ENCODE assay signal across 8 mouse cellular contexts in the genomic region with DNA sequence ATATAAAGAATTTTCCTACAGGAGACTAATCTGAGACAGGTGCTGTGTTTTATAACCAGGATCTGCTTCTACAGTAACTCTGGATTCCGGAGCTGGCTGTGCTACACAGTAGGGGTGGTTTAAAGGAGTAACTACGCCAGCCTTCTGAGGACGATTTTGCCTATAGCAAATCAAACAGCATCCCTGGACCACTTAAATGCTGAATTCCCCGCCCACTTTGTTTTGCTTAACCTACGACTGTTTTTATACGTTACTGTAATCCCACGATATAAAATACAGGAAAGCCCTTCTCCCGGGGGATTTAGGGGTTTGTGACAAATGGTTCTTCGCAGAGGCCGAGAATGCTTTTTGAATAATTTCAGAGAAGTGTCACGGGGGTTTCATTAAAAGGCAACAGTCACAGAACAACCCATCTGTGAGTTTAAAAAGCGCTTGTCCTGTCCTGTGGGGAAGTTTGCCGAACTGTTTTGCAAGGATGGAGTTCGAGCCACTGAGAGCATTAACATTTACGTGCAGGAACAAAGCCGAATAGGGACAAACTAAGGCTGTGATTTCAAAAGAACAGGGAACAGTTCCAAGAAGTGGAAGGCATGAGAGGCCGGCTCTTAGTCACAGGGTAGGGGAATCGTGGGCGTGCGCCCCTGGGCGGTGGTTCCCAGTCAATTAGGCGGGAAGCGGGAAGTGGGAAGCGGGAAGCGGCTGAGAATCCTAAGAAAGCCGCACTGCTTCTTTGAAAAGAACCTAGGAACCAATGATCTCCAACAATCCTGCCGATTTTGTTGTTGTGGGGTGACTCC. TPM values are rescaled to one million over a fixed set of nuclear protein-coding genes. Genes with fewer than 3 reads are reported as not detected.
DNase-seq lines count a peak whose midpoint lies in the region; ATAC-seq and TF ChIP-seq lines count a peak whose summit lies in the region.

No protein-coding gene starts in this region.

- peaks cover 27% of the 10 kb centered on the region for H3K4me1 ChIP-seq in heart, embryonic 15.5 days (replicated peaks)
- peaks cover 33% of the 10 kb centered on the region for H3K4me1 ChIP-seq in limb, embryonic 14.5 days (ENCODE audit: control insufficient read depth, insufficient read depth, low read length)

- no peaks in the 10 kb centered on the region for H3K36me3 ChIP-seq in heart, embryonic 15.5 days
- H3K36me3 ChIP-seq in limb, embryonic 14.5 days (ENCODE audit: control insufficient read depth, insufficient read depth, low read length) = no peaks in the 10 kb centered on the region

- no peak for DNase-seq in layer of hippocampus, adult 2 months (ENCODE audit: low spot score in 2 of 2)
- DNase-seq in layer of hippocampus, adult 9-10 months (ENCODE audit: low spot score) = no peak
- peak; percentile 47 for DNase-seq in embryo, embryonic 9.5 days (ENCODE audit: extremely low spot score)
- DNase-seq in limb, embryonic 14.5 days (ENCODE audit: low spot score) = peak; percentile 78
- DNase-seq in neural tube, embryonic 10.5 days (ENCODE audit: extremely low spot score, low spot score) = peak; percentile 40
- DNase-seq in cerebellum, adult 8-10 months = no peak
- DNase-seq in spleen, postnatal 4 days (ENCODE audit: low spot score in 2 of 2) = no peak

- H3K9ac ChIP-seq in heart, embryonic 15.5 days = peak overlapping the region; percentile 28; the same call in 1 of the 2 replicates
- peak overlapping the region; percentile 34 for H3K9ac ChIP-seq in limb, embryonic 14.5 days (ENCODE audit: low read depth, low read length, severe bottlenecking)

- peak overlapping the region; percentile 29; the same call in 1 of the 2 replicates for H3K4me3 ChIP-seq in layer of hippocampus, adult 2 months
- peak overlapping the region; percentile 40 for H3K4me3 ChIP-seq in heart, embryonic 15.5 days
- peak overlapping the region; percentile 28 for H3K4me3 ChIP-seq in limb, embryonic 14.5 days (replicated peaks; ENCODE audit: low read length)

- H3K9me3 ChIP-seq in heart, embryonic 15.5 days (replicated peaks) = no peaks in the 10 kb centered on the region
- no peaks in the 10 kb centered on the region for H3K9me3 ChIP-seq in limb, embryonic 14.5 days (ENCODE audit: control insufficient read depth, low read length)

- ATAC-seq in heart, embryonic 15.5 days (replicated peaks; ENCODE audit: insufficient number of reproducible peaks, insufficient read depth, low FRiP score, low read depth) = peak; percentile 45; the same call in 1 of the 2 replicates
- peak; percentile 62 for ATAC-seq in limb, embryonic 14.5 days (ENCODE audit: low FRiP score, low read depth)

- no peak for TF ChIP-seq POLR2A in limb, embryonic 14.5 days (IDR thresholded peaks at IDR 0.05; ENCODE audit: borderline replicate concordance, extremely low read depth, insufficient read depth, insufficient read length)

- TF ChIP-seq CTCF in layer of hippocampus, adult 2 months (conservative IDR thresholded peaks at IDR 0.05) = no peak

- peak overlapping the region; percentile 67 for H3K4me2 ChIP-seq in heart, embryonic 15.5 days
- H3K4me2 ChIP-seq in limb, embryonic 14.5 days (replicated peaks; ENCODE audit: low read depth, low read length, severe bottlenecking) = peak overlapping the region; percentile 46

- H3K27me3 ChIP-seq in heart, embryonic 15.5 days = 0 out of 2 replicates have a peak, but pooled peaks cover 4% of the 10 kb centered on the region
- 0 out of 2 replicates have a peak, but pooled peaks cover 4% of the 10 kb centered on the region for H3K27me3 ChIP-seq in limb, embryonic 14.5 days (ENCODE audit: control insufficient read depth, insufficient read depth, low read length)

- no peak overlapping the region for H3K27ac ChIP-seq in layer of hippocampus, adult 2 months
- peak overlapping the region; percentile 43 for H3K27ac ChIP-seq in heart, embryonic 15.5 days
- peak overlapping the region; percentile 59; the same call in 1 of the 2 replicates for H3K27ac ChIP-seq in limb, embryonic 14.5 days (replicated peaks; ENCODE audit: low read depth, low read length)

- WGBS in heart, embryonic 15.5 days = 12% methylated on average over 27 of the region's 27 CpGs
- 7% methylated on average over 27 of the region's 27 CpGs for WGBS in limb, embryonic 14.5 days

RNA-seq across cellular contexts. Expression of gene Hnrnpa3, which starts 49.7 kb away (rescaled TPM):
- 100 to 1,000 TPM; 305 to 319 TPM for total RNA-seq in layer of hippocampus, adult 2 months (2021)
- 170 and 171 TPM in 2 replicates for polyA plus RNA-seq in heart, embryonic 15.5 days (2015; fragmentation: Nextera tagmentation; extraction: Ambion mirVana)
- polyA plus RNA-seq in limb, embryonic 14.5 days (2012; rRNA removed) = 352 and 733 TPM in 2 replicates
- 231 and 233 TPM in 2 replicates for polyA plus RNA-seq in limb, embryonic 14.5 days (2014; fragmentation: Nextera tagmentation; extraction: Ambion mirVana)

Comparison
In these comparisons a context has a peak if more than half of its experiments do, and no peak if none do; other contexts are left out.
1. DNase-seq: peak in embryo, embryonic 9.5 days (single experiment), limb, embryonic 14.5 days (single experiment) and neural tube, embryonic 10.5 days (single experiment); none in layer of hippocampus, adult 2 months (0 of 2), layer of hippocampus, adult 9-10 months (single experiment), cerebellum, adult 8-10 months (single experiment) and spleen, postnatal 4 days (0 of 2).
2. Peak in every context shown above with its lines, with median percentiles within 50 percentile points of each other: H3K4me3 ChIP-seq.